Mouse (Mus musculus): ENCODE data around the gene Gsap. TPM values are rescaled to one million over a fixed set of nuclear protein-coding genes. Genes with fewer than 3 reads are reported as not detected.
A peak's percentile ranks its signal among the peaks of the same experiment; 100 is the strongest.
"Not testable (repeated sequence)": the region's sequence is repeated elsewhere in the genome, so short reads cannot be mapped to it uniquely, and the experiment has no call there.

Gene Gsap
- total RNA-seq, 2 experiments from 2014 or later, result 4.9 to 6.7 TPM

GRCm38 (mm10) chr5:21261202-21261844, 75.3 kb downstream of the Gsap start:
- no peak for DNase-seq

DNA sequence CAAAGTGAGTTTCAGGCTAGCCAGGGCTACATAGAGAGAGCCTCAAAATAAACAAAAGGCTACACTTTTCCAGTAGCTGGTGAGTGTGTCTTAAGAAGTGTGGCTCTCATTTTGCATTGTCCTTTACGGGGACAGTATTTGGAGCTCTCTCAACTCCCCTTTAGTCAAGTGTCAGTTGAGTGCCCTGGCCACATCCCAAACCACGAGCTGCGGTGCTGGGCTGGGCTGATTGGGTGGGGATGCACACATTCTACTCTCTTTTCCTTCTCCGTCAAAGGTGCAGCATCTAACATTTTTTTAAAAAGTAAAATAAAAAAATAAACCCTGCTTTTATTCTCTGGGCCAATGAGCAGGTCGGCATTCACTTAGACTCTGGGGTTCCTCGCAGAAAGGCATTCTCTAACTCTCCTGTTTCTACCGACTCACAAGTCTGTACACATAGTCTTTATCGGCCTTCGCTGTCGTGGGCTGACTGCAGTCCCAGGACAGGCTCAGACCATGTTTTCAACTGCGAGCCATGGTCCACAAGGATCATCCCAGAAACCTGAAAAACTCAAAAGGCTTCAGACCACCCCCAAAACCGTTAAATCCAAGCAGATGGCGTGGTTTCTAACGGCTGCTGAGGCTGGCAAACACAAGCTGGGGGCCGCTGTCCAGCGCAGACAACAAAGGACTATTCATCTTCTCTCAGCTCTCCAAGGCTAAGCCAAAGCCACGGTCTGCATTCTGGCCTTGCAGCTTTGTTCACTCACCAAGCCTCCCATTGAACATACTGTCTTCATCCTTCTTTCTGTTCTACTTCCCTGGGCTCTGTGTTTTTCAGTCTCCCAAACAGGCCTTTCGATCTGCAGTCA, 77.4 kb downstream of the Gsap start:
- DNase-seq, result peak; percentile 43

DNA sequence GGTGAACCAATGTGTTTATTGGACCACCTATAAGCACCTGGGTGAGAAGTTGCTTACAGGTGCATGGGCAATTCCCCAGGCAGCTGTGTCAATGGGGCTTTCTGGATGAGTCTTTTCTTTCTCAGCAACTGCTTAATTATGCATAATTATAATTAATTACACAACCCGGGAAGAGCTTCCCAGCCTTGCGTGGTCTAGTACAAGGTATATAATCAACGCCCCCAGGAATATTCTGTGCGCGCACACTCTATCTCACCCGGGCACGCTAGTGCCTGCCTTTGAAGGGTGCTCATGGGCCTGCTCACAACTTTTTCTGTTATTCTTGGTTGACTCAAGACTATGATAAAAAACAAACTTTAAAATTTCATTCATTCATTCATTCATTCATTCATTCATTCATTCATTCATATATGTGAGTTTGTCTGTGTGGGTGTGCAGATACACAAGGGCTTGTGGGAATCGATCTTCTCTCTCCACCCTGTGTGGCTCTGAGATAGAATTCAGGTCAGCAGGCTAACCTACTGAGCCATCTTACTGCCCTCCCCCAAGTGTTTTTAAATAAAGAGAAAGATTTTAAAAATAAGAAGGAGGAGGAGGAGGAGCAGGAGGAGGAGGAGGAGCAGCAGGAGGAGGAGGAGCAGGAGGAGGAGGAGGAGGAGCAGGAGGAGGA, 78.4 kb downstream of the Gsap start:
- DNase-seq, result no peak

DNA sequence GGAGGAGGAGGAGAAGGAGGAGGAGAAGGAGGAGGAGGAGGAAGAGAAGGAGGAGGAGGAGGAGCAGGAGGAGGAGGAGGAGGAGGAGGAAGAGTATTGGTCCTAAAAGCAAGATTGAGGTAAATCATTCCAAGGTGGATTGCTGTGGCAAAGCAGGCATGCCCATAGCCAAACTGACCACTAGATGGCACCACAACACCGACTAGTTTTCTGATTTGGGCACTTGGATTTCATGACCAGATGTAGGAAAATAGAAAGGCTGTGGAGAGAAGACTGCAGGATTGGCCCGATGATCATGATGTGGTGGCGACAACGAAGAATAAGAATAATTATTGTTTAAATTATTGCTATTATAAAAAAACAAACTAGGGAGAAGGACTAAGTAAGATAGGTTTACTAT, 79.0 kb downstream of the Gsap start:
- DNase-seq, result peak; percentile 92

DNA sequence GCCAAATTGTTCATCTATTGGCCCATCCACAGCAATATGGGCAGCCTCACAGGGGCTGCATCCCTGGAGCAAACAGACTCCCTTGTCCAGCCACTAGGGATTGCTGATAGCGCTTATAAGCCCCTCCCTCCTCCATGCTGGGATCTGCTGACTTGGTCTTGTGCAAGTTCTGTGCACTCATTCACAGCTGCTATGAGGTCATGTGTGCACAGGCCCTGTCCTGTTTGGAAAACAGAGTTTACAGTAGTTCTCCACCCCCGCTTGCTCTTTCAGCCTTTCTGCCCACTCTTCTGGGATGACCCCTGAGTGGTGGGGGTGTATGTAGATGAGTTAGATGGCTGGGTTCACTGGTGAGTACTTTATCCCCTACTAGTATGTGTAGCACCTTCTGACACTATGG, 81.0 kb downstream of the Gsap start:
- no peak for DNase-seq

GRCm38 (mm10) chr5:21269446-21269845, 83.4 kb downstream of the Gsap start:
- no peak for DNase-seq

GRCm38 (mm10) chr5:21270756-21271155, 84.7 kb downstream of the Gsap start:
- no peak for DNase-seq

GRCm38 (mm10) chr5:21271386-21272354, 85.6 kb downstream of the Gsap start:
- no peak for DNase-seq

DNA sequence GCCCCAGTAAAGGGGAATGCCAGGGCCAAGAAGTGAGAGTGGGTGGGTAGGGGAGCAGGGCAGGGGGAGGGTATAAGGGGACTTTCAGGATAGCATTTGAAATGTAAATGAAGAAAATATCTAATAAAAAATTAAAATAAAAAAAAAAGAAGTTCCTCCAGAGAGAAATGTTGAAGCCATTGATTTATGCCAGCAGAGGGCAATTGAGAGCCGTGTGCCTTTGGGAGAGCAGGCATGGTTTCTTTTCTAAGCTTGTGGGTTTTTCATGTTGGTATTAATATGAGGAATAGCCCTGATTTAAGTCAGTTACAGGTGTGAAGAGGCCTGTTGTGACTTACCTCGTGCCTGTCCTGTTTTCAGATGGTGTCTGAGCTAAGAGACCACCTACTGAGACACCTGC, 91.6 kb downstream of the Gsap start:
- not testable (repeated sequence) for DNase-seq

DNA sequence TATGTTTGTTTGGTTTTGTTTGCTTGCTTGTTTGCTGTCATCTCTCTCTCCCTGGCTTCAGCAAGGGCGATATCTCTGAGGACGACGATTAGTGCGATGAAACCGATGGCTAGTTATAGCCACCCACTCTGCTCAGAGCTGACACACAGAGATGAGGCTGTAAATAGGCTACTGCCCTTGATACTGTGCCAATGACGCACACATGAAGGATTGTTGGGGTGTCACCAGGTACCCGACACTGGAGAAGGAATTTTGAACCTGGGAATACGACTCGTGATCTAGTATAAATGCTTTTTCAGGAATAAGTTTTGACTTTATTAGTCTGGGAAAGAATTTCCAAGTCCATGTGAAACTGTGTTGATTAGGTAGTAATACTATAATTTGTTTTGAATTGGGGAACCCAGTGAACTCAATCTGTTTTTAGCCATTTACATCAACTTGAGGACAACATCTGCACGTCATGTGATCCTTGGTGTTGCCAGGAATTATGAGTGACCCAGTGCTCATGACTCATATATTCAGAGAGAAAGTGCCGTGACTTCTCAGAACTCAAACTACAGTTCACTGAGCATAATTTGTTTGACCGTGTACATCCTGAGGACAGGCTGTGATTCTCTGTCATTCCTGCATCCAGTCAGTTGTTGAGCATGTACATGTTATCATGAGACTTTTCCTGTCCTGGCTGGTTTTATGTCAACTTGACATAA, 97.5 kb downstream of the Gsap start:
- DNase-seq, result peak; percentile 18

GRCm38 (mm10) chr5:21288658-21289435, 102.8 kb downstream of the Gsap start:
- DNase-seq, result no peak

- DNase-seq, result no peak
Measured at GRCm38 (mm10) chr5:21290594-21290993, 104.5 kb downstream of the Gsap start.

- no peak for DNase-seq
Measured at GRCm38 (mm10) chr5:21295683-21296082, 109.6 kb downstream of the Gsap start.

DNA sequence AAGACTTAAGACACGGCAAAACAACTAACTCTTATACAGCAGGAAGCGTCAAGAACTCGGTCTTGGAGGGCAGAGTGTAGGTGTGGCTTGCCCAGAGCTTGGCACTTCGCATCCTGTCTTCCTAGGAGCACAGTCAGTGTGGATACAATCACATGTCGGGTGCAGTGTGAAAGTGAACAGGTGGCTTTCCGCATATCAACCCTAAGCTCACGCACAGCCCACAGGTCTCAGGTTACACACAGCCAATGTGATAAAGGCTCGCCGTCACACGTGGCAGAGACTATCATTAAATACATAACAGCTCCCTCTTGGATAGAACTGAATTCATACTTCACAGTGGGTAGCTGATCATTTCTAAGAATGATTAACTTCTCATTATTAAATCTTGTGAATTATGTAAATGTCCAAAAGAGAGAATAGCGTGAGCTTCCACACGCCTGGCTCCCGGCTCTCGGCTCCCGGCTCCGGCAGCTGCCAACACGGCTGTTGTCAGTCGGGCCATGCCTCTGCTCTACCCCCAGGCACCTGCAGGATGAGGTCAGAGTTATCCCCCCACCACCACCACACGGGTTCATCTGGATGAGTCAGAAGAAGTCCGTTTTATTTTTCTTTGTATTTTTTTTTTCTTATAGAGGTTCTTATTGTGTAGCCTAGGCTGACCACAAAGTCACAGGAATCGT, 113.2 kb downstream of the Gsap start:
- DNase-seq, result no peak

GRCm38 (mm10) chr5:21300058-21300457, 114.0 kb downstream of the Gsap start:
- DNase-seq, result no peak

DNA sequence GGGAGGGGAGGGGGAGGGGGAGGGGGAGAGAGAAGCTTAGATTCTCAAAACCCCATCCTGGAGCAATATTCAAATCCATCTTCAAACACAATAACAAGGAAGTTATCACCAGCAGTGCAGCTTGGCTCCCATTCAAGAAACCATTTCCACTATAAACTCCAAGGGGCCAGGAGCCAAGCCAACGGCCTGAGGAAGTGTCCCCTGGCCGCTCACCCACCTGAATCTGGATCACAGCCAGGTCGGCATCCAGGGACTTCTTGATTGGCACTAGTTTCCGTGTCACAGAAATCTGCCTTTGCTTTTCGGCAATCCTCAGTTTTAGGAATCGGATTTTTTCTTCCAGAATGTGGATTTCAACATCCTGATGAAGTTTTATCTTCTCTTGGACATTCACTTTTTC, 115.0 kb downstream of the Gsap start:
- peak; percentile 48 for DNase-seq

DNA sequence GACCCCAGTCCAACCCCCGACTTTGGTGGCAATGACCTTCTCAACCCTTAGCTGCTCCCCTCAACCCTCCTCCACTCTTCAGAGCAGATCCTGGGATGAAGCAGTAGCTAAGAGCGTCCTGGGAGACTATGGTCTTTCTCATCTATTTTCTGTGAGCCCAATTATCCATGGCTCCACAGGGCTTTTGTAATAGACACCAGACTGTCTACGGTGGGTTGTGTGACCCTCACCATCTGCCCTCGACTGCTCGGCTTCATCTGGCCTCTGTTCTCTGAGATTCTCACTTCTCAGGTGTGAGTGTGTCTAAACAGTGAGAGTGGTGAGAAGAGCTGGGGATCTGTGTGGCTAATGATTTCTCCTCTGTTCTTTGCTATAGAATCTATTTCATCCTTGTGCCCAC, 121.1 kb downstream of the Gsap start:
- DNase-seq, result no peak

DNA sequence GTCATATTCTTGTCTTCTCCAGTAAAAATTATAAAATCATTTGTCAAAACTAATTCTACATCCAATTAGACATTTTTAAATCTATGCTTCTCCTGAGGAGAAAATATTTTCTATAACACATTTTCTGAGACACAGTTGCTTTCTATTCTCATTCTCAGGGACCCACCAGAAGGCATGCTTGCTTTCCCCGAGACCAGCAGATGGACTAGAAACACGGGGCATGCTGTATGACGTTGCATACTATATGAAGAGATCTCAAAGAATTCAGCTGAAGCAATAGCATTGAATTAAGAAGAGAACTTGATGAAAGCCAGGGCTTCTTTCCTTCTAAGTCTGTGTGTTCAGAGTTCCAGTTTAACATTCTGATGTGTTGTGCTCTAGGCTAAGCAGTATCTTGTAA, 128.6 kb downstream of the Gsap start:
- no peak for DNase-seq

GRCm38 (mm10) chr5:21320138-21320537, 134.1 kb downstream of the Gsap start:
- DNase-seq, result no peak

- peak; percentile 82 for DNase-seq
Measured at GRCm38 (mm10) chr5:21326494-21326893, 140.4 kb downstream of the Gsap start.
